13 mouse cellular contexts compared by ENCODE assay signal in genomic region chr6:143535265-143535664, GRCm38 (mm10).
DNase-seq lines count a peak whose midpoint lies in the region; ATAC-seq and TF ChIP-seq lines count a peak whose summit lies in the region.
"Had no signal": no experiment of that assay in that cellular context is flagged by ENCODE, and none has a peak within 500 bp of the region (broad histone marks: within the 10 kb centered on the region; RNA-seq: fewer than 3 reads in every experiment).

No protein-coding gene starts in this region.

- H3K4me3 ChIP-seq in midbrain, postnatal 0 days (ENCODE audit: low read depth, low read length) = no peak overlapping the region
- no peak overlapping the region for H3K4me3 ChIP-seq in heart, embryonic 11.5 days (ENCODE audit: low read depth, low read length)
- H3K4me3 ChIP-seq: liver, embryonic 13.5 days had no signal

- 87% methylated on average over 12 of the region's 12 CpGs for WGBS in midbrain, postnatal 0 days
- 77% methylated on average over 12 of the region's 12 CpGs for WGBS in heart, embryonic 11.5 days (ENCODE audit: insufficient replicate concordance)

- H3K36me3 ChIP-seq in midbrain, postnatal 0 days (ENCODE audit: insufficient read depth, low read length) = no peaks in the 10 kb centered on the region
- no peaks in the 10 kb centered on the region for H3K36me3 ChIP-seq in heart, embryonic 11.5 days (ENCODE audit: control insufficient read depth, insufficient read depth, low read length)
- H3K36me3 ChIP-seq: liver, embryonic 13.5 days had no signal

- H3K27ac ChIP-seq in midbrain, postnatal 0 days (ENCODE audit: low read depth, low read length) = no peak overlapping the region
- no peak overlapping the region for H3K27ac ChIP-seq in heart, embryonic 11.5 days (ENCODE audit: low read depth, low read length)
- H3K27ac ChIP-seq: liver, embryonic 13.5 days had no signal

- DNase-seq in left cerebral cortex, adult 18-20 months (ENCODE audit: low spot score in 2 of 2) = peak; percentile 35 to 50
- DNase-seq in left cerebral cortex, adult 11 months (ENCODE audit: low spot score) = no peak
- peak; percentile 16 for DNase-seq in 3134 (ENCODE audit: extremely low read depth, insufficient read length, low spot score)
- DNase-seq in brain, adult 2 months (ENCODE audit: low read depth, low spot score) = peak; percentile 45
- peak; percentile 19 for DNase-seq in right cerebral cortex, postnatal 14 days
- no peak for DNase-seq in midbrain, postnatal 0 days (ENCODE audit: low spot score)
- DNase-seq: adrenal gland, adult 2 months; kidney, postnatal 10 days; liver, embryonic 13.5 days had no signal

- H3K9ac ChIP-seq in midbrain, postnatal 0 days (replicated peaks; ENCODE audit: low read length, poor library complexity, severe bottlenecking) = no peak overlapping the region
- no peak overlapping the region for H3K9ac ChIP-seq in heart, embryonic 11.5 days (ENCODE audit: low read depth, low read length)
- H3K9ac ChIP-seq: liver, embryonic 13.5 days had no signal

- no peaks in the 10 kb centered on the region for H3K9me3 ChIP-seq in midbrain, postnatal 0 days (ENCODE audit: low read length)
- no peaks in the 10 kb centered on the region for H3K9me3 ChIP-seq in heart, embryonic 11.5 days (replicated peaks; ENCODE audit: control insufficient read depth, low read length)

- H3K27me3 ChIP-seq in midbrain, postnatal 0 days (ENCODE audit: insufficient read depth, low read length) = no peaks in the 10 kb centered on the region
- no peaks in the 10 kb centered on the region for H3K27me3 ChIP-seq in heart, embryonic 11.5 days (ENCODE audit: control insufficient read depth, insufficient read depth, low read length)
- H3K27me3 ChIP-seq: liver, embryonic 13.5 days; Patski had no signal

- no peak for TF ChIP-seq CTCF in midbrain, postnatal 0 days (IDR thresholded peaks at IDR 0.05)

- no peak for ATAC-seq in midbrain, postnatal 0 days (ENCODE audit: low FRiP score)
- no peak for ATAC-seq in heart, embryonic 11.5 days (replicated peaks; ENCODE audit: insufficient number of reproducible peaks, low FRiP score, low TSS enrichment)
- ATAC-seq: CD4-positive, CD25-positive, alpha-beta regulatory T cell, adult 4 months; forebrain, embryonic 16.5 days; Patski had no signal

- no peak overlapping the region for H3K4me2 ChIP-seq in midbrain, postnatal 0 days (ENCODE audit: low read depth, low read length, poor library complexity, severe bottlenecking)
- H3K4me2 ChIP-seq in heart, embryonic 11.5 days = no peak overlapping the region
- H3K4me2 ChIP-seq: liver, embryonic 13.5 days had no signal

- 0 out of 2 replicates have a peak, but pooled peaks cover 3% of the 10 kb centered on the region for H3K4me1 ChIP-seq in midbrain, postnatal 0 days (ENCODE audit: insufficient read depth, low read length)
- no peaks in the 10 kb centered on the region; the same call in 1 of the 2 replicates for H3K4me1 ChIP-seq in heart, embryonic 11.5 days (ENCODE audit: control insufficient read depth, insufficient read depth, low read length)
- H3K4me1 ChIP-seq: liver, embryonic 13.5 days had no signal

Comparison
In these comparisons a context has a peak if more than half of its experiments do, and no peak if none do; other contexts are left out.
1. DNase-seq: peak in left cerebral cortex, adult 18-20 months (2 of 2), 3134 (single experiment), brain, adult 2 months (single experiment) and right cerebral cortex, postnatal 14 days (single experiment); none in left cerebral cortex, adult 11 months (single experiment) and midbrain, postnatal 0 days (single experiment).